Mouse (Mus musculus) adrenal gland, postnatal 25 days (tissue): ENCODE data around the gene Nxn. TPM values are rescaled to one million over a fixed set of nuclear protein-coding genes. Genes with fewer than 3 reads are reported as not detected.

Experiments
- DNase-seq: peaks from one replicate; pipeline ENCODE4 v3.0.0; 2021; ENCODE audit warnings: mixed read lengths
- total RNA-seq: library from RNA; stranded (reverse); gene quantifications from 2 replicates; pipeline ENCODE4 v1.2.3, GENCODE M21; 2021

Gene Nxn
- total RNA-seq, 1 experiment from 2014 or later = 29.5 TPM

DNA sequence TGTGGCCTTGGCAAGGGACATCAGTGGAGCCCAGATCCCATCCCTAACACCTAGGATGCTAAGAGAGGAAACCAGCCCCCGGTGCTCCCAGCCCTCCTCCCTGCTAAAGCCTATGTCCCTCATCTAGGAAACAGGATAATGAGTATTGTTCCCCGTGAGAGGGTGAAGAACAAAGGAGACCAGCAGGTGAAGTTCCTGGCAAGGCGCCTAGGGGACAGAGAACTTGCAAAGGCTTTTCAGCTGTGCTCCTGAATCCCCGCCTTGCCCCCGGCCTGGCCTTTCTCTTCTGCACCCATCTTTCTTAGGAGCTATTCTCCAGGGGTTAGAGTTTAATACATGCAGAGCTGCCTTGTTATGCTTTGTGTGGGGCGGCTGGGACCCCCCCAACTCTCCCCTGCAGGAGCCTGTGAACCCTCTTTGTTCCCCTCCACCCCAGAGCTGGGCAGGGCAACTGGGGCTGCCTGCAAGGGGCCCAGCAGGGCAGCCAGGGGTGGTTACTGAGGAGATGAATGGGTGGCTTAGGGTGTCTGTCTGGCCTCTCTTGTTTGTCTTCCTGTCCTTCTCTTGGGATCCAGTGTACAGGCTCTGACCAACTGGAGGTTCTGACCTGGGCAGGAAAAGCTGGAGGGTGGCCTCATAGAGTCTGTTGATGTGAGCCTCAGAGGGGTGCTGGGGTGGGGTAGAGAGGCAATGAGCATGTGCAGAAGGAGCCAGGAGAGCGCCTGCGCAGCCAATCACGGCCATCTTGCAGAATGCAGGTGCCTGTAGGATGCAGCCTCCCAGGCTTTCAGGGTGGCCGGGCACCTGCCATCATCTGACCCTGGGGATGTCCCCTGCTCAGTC, 138.5 kb downstream of the Nxn start:
- no peak for DNase-seq

DNA sequence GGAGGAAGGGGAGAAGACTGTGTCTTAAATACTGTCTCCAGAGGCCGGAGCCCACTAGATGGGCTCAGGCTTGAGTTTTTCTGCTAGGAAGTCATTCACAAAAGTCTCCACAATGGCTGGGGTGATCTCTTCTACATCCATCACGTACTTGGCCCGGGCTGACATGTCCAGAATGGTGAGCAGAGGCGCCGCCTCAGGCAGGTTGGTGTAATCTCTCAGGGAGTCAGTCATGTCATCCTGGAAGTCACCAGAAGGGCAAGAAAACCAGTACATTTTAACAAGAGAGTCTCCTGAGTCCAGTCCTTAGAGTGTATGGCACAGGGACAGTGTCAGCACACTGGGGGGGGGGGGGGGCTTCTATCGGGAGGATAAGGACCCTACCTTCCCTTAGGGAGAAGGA, 140.4 kb downstream of the Nxn start:
- no peak for DNase-seq

DNA sequence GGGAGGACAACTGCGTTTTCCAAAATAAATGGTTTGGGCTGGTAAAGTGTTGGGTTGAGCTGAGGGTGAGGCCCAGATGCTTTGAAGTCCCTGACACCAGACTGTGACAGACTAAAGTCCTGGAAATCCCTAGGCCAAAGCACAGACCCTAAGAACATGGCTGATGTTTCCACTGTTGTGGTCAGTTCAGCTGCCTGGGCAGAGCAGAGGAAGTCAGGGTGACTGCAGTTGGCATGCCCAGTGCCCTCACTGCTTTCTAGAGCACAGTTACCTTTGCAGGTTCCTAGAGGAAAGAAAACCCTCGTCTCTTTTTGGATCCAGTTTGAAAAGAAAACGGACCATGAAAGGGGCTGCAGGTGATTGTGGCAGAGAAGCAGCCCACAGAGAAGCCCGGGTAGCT, 141.6 kb downstream of the Nxn start:
- no peak for DNase-seq

DNA sequence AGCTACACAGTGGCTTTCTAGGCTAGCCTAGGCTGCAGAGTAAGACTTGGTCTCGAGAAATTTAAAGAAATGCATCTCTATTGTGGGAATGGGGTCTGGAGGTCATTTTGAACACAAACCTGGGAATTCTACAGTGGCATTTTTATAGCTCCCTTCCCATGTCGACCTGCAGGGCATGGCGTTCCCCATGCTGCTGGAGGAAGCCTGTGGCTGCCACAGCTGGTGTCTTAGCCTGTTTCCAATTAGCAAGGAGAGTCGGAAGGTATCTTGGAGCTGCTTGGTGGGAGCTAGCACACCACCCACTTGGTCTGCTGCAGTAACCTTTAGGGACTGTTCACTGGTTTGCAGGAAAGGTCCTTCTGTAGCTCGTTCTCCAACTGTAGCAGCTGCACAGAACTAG, 142.8 kb downstream of the Nxn start:
- no peak for DNase-seq

DNA sequence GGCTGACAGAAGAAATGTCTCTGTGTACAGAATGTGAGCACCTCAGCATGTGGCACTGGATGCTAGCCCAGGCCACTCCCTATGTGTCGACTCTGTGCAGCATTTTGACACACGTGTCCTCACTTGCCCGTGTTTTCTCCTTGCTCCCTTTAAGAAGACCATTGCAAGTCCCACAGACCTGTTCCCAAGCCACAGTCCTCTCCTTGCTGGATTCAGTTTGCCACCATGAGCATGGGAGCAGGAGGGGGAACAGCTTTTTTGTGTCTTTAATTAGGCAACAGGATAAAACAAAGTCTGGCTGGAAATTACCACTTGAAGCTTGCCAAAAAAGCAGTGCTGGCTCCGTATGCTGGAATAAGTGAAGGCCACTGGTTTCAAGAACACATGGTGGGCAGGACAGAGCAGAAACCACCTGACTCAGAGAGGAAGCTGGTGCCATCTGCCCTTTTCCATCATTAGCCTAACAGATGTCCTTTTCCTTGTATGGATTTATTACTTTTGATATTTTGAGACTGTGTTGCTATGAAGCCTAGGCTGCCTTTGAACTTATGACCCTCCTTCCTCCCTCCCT, 143.4 kb downstream of the Nxn start:
- no peak for DNase-seq

DNA sequence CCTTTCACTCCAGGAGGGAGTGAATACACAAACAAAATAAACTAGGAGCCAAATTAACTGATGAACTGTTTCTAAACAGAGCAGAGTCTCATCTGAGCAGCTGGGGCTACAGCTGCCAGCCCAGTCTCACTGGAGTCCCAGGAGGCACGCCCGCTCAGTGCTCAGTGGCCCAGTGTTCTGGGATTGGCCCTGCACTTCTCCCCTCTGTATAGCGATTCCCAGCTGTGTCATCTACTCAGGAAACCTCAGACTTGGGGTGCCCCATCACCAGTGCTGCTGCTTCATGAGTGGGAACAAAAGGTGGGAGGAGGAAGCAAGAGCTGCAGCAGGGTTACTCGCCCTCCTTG, 145.0 kb downstream of the Nxn start:
- no peak for DNase-seq

DNA sequence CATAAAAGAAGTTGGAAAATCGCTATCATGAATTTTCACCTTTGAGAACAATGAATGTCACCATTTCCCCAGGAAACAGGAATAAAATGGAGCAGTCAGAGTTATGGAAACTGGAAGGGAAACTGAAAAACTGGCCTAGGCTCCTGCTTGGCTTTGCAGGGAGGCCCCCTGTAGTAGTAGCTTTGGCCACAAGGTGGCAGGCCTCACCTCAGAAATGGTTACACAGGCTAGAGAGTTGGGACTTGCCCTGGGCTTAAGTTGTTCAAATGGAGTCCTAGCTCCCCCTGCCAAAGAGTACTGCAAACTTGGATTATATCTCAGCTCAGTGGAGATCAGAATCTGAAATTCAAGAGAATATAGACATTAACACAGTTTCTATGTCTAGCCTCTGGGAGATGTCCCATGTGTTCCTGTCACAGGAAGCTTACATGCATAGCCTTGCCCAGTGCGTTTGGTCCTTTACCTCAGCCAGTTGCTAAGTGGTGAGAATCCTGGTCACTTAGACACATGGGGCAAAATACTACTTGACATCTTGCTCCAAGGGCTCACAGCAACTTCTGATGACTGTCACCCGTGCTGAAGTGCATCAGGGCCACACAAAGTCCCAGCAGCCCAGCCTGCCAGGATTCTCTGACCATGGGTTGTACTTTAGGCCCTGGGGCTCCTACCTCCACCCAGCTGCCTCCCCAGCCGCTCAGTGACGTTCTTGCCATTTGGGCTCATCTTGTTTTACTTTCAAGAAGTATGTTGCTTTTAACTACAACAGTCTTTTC, 145.6 kb downstream of the Nxn start:
- DNase-seq = peak; percentile 87

DNA sequence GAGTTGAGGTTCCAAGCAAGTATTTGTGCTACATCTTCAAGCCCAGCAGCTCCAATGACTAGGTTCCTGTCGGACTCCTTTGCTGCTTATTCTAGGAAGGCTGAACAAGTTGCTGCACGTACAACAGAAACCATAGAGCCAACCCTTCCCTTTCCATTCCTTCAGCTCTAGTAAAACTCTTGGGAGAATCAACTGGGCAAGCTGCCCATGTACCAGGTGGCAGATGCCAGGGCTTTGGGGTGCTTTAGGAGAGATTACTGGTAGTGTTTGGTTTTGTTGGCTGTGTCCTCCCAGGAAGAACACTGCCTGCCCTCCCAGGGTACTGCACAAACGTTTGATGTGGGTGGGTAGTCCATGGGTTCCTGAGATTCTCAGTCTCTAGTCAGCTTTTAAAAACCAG, 146.9 kb downstream of the Nxn start:
- no peak for DNase-seq

DNA sequence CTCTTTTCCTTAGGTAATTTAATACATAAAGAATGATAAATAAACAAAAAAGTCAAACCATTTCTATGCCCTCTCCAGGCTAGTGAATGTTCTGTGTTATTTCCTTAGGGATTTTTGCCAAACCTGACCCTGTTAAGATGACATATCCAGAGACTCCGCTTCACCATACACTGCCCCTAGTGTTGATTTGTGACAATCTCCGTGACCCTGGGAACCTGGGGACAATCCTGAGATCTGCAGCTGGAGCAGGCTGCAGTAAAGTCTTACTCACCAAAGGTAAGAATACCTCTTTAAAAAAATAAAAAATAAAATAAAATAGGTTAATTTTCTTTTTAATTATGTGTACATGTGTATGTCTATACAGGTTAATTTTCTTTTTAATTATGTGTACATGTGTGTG, 151.7 kb downstream of the Nxn start:
- DNase-seq = no peak

DNA sequence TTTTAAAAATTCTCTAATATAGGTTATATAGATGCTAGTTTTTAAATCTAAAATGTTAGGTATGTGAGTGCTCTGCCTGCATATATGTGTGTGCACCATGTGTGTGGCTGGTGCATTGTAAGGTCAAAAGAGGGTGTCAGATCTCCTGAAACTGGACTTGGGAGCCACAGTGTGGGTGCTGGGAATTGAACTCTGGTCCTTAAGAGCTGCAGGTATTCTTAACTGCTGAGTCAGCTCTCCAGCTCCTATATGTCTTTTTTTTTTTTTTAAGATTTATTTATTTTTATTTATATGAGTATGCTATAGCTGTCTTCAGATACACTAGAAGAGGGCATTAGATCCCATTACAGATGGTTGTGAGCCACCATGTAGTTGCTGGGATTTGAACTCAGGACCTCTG, 152.5 kb downstream of the Nxn start:
- no peak for DNase-seq

DNA sequence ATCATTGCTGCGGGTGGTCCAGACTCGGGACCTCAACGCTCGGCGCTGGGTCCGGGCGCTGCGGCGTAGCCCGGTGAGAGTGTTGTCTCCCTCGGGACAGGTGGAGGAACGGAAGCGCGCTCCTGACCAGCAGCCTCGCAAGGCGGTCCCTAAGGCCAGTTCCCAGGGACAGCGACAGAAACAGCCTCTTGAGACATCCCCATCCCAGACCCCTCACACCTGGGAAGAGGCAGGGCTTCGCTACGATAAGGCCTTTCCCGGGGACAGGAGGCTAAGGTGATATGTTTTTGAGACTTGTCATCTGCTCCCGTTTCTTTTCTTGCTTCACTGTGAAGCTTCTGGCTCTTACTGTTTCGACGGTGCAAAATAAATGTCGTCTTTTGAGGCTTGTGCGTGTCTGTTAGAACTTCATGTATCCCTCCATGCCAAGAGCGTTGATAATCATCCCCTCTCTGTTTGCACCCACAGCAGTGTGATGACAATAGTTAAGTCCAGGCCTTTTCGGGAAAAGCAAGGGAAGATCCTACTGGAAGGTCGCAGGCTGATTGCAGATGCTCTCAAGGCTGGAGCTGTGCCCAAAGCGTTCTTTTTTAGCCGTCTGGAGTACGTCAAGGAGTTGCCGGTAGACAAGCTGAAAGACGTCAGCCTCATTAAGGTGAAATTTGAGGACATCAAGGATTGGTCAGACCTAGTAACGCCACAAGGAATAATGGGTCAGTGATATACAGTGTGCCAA, 155.0 kb downstream of the Nxn start:
- DNase-seq = no peak

DNA sequence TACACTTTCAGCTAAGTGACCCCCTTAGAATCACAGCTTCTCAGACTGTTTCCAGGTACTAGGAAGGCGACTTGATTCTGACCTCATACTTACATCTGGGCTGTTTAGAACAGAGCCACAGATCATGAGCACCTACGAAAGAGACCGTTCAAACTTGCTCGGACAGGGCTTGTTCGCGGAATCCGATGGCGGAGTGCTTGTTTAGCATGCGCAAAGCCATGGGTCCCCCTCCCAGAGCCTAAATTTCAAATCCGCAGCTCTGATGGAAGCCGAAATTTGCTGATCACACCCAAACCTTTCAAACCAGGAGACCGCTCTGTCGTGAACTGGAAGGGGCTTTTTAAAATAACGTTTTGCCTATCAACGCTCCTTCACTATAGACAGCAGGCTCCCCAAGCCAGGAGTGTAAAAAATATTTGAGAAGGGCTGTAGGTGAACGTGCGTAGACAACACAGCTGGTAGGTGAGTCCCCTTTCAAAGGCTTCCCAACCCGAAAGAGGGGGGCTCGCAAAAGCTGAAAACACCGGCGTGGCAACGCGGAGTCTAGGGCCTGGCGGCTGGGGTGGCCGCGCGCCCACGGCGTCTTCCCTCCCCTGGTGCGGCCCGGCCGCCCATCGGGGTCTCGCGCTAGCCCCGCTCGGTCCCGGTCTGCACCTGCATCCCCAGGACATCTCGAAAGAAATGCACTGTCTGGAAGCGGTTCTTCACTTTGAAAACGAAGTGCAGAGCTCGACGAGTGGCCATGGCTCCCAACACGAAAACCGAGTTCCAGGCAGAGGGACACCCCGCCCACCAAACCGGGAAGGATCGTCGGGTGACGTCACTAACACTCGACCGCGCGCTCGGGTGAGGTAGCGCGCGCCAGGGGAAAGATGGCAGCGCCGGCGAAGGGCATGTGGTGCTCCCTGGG, 155.8 kb downstream of the Nxn start, which contains the start of the genes Mrm3 and Glod4:
TSS of gene Mrm3 (plus strand) at position 815 of the 910 bp plus-strand sequence.
TSS of gene Glod4 (minus strand) at position 825 of the 910 bp plus-strand sequence.
- peak; percentile 92 for DNase-seq

DNA sequence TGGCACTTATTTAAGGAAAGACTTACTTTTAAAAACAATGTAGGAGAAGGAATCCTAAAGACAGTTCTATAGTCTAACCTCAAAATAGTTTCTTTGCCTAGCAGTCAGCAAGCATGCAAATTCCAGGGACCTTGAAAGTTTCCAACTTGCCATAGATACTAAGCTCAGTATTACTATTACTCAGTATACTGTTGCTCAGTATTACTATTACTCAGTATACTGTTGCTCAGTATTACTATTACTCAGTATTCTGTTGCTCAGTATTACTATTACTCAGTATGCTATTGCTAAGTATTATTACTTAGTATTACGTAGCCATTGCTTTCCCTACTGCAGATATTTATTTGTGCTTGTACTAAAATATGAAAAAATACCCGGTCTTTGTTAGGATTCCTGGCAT, 159.2 kb downstream of the Nxn start:
- no peak for DNase-seq

DNA sequence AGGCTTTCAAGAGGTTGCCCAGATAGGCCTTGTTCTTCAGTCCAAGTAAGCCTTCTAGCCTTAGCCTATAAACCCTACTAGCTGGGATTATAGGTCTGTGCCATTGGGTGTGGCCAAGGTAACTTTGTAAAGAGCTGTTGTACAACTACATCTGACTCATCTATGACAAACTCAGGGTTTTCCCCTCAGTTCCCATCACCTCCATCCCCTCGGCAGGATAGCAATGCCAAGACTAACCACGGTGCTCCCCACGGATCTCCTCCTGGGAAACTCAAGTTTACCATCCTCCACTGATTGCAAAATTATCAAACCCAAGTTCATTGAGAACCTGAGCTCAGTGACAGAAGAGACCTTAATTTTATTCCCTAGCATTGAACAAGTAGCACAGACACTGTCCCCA, 162.8 kb downstream of the Nxn start:
- no peak for DNase-seq

DNA sequence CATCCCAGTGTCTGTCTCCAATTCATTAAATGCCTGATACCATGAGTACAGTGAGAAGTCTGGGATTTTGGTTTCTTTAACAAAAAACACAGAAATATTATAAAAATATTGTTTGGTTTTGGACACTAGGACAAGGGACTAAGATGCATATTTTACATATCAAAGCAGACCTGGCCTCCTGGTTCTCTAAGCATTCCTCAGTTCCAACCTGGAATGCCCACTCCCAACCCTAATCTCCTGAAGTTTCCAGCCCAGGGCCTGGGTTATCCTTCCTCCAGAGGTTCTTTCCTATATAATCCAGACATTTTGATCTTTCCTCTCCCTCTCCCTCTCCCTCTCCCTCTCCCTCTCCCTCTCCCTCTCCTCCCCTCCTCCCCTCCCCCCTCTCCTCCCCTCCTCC, 173.9 kb downstream of the Nxn start:
- no peak for DNase-seq

DNA sequence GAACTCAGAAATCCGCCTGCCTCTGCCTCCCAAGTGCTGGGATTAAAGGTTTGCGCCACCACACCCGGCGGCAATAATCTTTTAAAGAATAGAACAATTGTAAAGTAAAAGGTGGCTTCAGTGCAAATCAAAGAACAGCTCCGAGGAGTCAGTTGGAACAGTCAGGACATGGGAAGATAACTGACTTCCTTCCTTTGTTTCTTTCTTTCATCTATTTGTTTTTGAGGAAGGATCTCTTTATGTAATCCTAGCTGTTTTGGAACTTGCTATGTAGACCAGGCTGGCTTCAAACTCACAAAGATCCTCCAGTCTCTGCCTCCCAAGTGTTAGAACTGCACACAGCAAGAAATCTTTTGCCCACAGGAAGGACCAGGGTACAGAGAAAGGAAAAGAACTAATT, 174.3 kb downstream of the Nxn start:
- DNase-seq = no peak

DNA sequence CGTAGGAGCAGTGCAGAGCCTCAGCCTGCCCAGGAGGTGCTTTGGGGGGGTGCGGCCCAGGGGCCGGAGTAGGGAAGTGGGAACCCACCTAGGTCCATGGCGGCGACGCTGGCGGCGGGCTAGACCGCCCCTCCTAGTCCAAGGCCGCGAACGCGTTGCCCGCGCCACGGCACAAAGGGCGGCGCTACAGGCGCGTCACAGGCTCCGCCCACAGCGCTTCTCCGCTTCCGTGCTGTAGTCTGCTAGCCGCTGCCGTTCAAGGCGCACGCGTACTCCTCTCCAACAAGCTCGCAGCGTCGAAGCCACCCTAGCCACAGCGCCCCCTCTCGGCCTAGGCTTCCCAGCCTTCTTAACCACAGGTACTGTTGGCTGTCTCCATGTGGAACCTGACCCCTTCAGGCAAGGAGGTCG, 181.5 kb downstream of the Nxn start, which contains the start of the genes Dbil5 and Gemin4:
TSS of gene Dbil5 (plus strand) at position 219 of the 411 bp plus-strand sequence.
TSS of gene Gemin4 (minus strand) at position 275 of the 411 bp plus-strand sequence.
- DNase-seq = peak; percentile 97

DNA sequence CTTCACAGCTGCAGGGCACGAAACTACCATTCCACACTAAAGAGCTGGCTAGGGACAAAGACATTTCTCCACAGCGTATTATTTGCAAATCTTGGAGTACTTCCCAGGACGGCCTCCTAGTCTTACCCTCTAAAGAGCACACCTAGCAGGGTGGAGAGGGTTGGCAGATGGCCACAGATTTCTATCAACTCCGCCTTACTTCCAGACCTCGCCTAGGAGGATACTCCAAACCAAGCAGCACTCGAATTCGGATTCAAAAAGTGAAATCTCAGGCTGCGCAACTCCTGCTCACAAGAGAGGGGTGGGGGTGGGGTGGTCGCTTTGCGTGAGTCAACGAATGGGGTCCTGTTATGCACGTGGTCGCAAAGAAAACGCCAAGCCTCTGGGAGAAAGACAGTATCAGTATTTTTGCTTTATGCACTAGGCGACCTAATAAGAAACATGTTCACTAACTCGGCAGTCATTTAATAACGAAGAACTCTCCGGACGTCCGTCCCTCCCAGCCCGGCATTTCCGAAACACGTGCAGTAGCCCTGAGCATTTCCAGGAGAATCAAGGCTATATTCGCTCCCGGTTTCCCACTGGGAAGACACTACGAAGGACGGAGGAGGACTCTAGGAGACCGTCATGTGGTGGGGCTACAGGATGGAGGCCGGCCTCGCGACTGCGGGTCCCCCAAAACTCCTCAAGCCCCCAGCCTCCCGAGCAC, 182.1 kb downstream of the Nxn start:
- peak; percentile 9 for DNase-seq

DNA sequence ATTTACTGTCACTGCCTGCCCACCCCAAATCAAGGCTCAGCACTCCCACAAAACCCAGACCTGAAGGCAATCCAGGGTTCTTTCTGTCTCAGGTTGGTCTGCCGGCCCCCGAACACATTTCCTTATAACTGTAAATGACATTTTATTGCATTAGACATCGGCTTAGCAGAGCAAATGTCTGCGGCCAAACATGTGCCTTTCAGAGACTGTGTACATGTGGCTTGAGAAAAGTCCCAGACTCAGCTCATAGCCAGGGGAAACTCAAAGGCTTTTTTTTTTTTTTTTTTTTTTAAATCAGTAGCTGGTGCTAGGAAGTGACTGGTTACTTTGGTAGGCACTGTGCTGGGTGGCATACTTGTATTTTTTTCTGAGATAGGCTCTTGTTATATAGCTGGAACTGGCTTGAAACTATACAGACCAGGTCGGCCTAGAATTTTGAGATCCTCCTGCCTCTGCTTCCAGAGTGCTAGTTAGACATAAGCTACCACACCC, 182.8 kb downstream of the Nxn start:
- DNase-seq = no peak

DNA sequence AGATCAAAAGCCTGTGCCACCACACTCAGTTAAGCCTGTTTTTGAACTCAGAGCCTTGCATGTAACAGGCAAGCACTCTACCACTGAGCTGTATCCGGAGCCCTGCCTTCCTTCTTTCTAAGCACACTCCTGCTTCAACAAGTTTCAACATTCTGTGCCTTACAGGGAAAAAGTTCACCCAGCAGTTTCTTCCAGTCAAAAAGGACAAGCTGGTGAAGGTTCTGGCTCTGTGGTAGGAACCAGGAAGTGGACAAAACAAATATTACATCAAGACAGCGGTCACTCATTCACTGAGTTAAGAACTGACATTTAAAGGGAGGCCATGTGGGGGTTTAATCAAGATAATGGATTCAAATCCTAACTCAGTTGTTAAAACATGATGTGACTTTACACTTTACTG, 183.9 kb downstream of the Nxn start:
- no peak for DNase-seq
